Mouse (Mus musculus) ZHBTc4 (cell line): Measurements from ENCODE around the gene Mme.

Source experiments
- DNase-seq: peaks from one replicate; pipeline ENCODE4 v3.0.0-alpha.2; 2011; ENCODE audit warnings: low read depth, low spot score

Mme gene

GRCm38 (mm10) chr3:63241099-63241587, at the start of gene Mme:
Gene Mme (plus strand): TSS chr3:63241537.
- DNase-seq, result peak; percentile 90

DNA sequence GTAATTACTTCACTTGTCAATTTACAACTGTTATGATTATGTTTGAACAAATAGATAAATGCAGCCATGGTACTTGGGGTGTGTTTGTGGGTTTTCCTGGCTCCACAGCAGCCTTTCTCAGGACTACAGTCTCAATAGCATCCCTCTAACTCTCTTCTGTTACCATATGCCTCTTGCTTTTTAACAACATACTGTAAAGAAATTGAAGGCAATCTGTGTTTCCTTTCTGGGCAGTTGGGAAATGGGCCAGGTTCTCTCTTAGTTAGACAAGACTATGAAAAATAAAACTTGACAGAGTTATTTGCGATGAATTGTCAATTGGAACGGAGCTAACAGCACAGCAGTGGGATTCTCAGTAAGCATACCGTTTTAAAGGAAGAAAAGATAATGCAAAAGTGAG, 44.8 kb upstream of the Mme start:
- no peak for DNase-seq

DNA sequence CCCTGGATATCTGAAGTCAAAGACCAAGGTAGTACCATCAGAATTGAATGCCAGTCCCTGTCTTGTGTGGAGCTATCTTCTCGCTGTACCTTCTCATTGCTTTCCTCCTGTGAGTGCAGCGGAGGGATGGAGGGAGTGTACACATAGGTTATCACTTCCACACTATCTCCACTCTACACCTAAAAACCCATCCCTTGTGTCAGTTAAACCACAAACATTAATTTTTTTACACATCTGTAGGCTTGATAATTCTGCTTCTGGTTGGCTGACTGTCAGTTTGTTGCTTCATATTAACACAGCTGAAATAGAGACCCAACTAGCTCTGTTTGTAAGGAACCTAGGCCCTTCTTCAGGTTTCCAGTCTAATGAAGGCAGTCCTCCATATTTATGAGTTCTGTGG, 43.3 kb upstream of the Mme start:
- no peak for DNase-seq

DNA sequence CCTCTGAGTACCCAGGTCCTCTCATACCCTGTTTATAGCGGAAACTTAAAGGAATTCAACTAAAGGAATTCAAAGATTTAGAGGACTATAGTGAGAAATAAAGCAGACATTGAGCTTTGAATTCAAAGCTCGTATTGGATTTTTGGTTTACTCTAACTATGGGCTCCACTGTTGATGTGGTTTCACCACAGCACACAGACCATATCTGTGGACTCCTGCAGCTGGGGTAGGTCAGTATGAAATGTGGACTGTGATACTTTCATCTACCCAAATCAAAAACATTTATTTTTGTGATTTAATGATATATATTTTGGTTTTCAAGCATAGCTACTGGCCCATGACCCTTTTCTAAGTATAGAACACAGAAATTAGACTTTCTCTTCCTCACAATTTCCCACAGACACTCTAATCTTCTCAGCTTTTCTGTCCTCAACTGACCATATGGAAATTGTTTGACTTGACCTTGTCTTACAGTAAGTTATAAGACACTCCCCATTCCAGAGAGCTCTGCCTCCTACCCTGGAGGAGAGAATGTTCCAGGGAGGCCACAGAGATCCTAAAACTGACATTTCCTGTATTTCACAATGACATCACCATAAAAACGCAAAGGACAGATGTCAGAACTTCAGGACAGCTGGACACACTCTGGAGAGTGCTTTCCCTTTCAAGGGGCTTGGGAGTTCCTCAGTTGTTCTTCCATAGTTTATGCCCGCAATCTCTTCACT, 19.3 kb upstream of the Mme start:
- no peak for DNase-seq

DNA sequence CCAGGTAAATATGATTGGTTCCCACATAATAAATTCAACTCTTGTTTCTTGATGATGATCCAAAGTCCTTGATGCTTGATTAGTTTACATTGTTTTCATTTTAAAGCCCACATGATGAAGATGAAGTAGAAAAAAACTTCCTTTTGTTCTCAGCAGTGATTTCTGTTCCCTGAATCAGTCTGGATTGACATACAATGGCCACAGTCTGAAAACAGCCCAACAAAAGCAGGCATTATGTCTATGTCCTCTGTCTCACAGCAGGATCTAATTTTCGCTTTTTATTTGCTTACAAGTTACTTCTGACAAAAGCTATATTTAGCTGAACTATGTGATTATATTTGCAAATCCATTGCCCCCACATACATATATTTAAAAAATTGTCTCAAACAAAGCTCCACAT, 17.7 kb upstream of the Mme start:
- DNase-seq, result no peak

GRCm38 (mm10) chr3:63235957-63236356, 5.4 kb upstream of the Mme start:
- no peak for DNase-seq

DNA sequence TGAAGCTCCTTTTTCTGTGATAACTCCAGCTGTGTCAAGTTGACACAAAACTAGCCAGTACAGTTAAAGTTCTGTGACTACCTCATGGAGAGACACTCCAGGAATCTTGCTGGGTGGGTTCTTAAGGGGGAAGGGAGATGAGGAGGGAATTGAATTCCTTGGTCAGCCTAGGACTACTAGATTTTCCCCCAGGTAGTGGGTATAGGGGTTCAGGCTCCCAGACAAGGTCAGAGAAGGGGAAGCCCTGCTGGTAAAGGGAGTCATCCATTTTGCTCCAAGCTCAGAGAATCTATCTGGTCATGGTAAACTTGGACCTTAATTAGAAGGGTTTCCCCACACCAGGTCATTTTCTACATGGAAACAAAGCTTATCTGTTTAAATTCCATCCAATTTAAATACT, 2.4 kb downstream of the Mme start:
- DNase-seq, result peak; percentile 19

GRCm38 (mm10) chr3:63272091-63272490, 30.8 kb downstream of the Mme start:
- peak; percentile 23 for DNase-seq

- DNase-seq, result peak; percentile 30
Measured at GRCm38 (mm10) chr3:63294316-63294715, 53.0 kb downstream of the Mme start.

- DNase-seq, result peak; percentile 73
Measured at GRCm38 (mm10) chr3:63294791-63295190, 53.5 kb downstream of the Mme start.

DNA sequence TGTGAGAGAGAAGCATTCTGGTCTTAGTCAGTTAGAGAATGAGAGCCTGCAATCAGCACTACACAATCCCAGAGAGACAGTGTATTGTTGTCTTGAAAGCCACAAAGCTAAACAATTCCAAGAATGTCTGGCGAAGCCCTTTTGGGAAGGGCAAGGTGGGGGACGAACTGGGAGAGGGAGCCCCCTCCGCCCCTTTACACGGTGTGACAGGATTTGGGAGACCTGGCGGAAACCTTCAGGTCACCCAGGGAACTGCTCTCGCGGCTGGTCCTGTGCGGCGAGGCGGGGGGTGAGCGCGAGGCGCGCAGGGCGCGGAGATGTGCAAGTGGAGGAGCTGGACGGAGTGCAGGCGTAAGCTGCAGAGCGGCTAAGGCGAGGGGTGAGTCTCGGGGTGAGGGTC, 53.9 kb downstream of the Mme start:
- DNase-seq, result peak; percentile 98

- peak; percentile 95 for DNase-seq
Measured at GRCm38 (mm10) chr3:63295657-63296231, 54.4 kb downstream of the Mme start.

DNA sequence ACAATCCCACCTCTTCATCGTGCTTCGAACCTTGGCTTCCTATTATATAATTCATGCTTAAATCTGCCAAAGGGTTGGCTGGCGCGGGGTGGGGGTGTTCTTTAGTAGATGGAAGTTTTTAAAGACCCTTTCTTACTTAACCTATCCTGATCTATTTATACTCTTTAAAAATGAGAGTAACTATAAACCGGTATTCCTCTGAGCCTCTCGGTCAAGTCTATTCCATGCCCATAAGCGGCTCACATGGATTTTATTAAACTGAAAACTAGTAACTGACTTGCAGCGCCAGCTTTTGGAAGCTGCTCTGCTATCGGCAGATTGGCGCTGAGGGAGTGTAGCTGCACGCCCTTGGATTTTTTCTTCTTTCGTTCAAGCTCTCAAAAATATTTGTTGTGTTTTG, 55.1 kb downstream of the Mme start:
- DNase-seq, result peak; percentile 12

GRCm38 (mm10) chr3:63297787-63298186, 56.5 kb downstream of the Mme start:
- peak; percentile 93 for DNase-seq

DNA sequence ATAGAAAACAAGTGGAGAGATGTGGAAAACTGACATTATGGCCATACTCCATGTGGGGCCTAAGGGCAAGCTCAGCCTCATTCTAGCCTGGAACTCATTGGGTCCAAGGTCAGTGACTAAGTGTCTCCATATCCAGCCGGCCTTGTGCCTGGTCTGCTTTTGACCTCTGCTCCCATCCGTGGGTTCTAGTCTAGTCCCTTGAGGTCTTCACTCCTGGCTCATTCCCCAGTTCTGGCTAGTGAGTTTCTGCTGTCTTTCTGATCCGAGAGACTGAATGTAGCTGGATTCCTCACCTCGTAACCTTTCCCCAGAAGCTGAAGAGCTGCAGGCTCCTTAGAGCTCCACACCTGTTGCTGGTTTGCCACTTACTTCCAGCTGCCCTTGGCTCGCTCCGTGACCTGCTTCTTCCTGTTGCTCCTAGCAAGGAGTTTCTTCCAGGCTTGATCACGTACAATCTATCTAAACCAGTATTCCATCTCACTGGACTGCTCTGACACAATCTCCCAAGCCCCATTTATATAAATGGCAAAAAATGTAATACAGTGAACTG, 73.9 kb downstream of the Mme start:
- DNase-seq, result peak; percentile 9

DNA sequence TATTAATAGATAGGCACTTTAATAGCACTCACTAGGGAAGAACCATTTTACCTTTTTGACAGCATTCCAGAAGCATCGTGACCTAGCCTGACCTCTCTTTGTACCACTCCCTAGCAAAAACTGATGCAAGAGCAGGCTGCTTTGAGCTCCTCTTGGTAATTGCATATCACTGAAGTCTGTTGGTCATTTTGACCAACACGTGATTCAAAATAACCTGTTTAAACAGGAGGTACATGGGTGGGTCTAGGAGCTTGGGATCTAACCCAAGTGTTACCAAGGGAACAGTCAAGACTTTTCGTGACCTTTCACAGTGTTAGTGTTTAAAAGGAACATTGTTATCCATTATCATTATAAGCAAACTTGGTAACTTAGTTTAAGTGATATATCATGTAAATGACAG, 76.2 kb downstream of the Mme start:
- DNase-seq, result peak; percentile 52

- no peak for DNase-seq
Measured at GRCm38 (mm10) chr3:63325615-63326014, 84.3 kb downstream of the Mme start.

DNA sequence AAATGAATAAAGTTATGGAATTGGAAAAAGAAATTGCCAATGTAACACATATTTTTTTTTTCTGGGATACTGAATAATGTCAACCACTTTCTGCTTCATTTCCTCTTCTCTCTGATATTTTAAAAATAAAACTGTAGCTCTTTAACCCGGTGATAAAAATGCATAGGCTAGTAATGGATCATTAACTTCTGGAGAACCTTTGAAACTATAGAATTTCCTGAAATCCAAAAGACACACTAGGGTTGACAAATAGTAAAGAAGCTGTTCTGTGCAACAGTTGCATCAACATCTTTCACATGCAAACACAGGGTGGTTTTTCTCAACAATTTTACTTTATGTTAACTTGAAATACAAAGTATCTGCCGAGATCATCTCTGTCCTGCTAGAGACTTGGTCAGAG, 98.8 kb downstream of the Mme start:
- no peak for DNase-seq

DNA sequence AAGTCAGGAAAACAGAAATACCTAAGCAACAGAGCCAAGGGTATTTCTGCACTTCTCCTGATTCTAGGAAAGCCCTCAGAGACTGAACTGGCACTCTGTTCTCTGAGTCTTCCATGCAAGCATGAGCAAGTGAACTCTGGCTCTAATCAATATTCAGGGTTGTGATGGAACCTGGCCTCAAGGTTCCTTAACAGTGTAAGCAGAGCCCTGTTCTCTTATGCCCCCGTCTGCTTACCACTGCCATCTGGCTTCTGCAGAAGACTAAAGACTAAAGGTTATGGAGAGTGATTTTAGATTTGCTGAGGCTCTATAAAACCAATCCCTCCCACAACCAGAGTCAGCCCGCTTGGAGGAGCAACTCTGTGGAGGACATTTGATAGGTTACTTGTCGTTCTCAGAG, 99.2 kb downstream of the Mme start:
- no peak for DNase-seq

- no peak for DNase-seq
Measured at GRCm38 (mm10) chr3:63341481-63341880, 100.1 kb downstream of the Mme start.

GRCm38 (mm10) chr3:63344998-63345397, 103.7 kb downstream of the Mme start:
- DNase-seq, result no peak

GRCm38 (mm10) chr3:63348893-63349426, 107.6 kb downstream of the Mme start:
- no peak for DNase-seq

- no peak for DNase-seq
Measured at GRCm38 (mm10) chr3:63350242-63350641, 108.9 kb downstream of the Mme start.
